ENCODE assay signal across 10 mouse cellular contexts in genomic region chr3:31213802-31214201, GRCm38 (mm10).
DNase-seq lines count a peak whose midpoint lies in the region; ATAC-seq and TF ChIP-seq lines count a peak whose summit lies in the region.
"Had no signal": no experiment of that assay in that cellular context is flagged by ENCODE, and none has a peak within 500 bp of the region (broad histone marks: within the 10 kb centered on the region; RNA-seq: fewer than 3 reads in every experiment).

No protein-coding gene starts in this region.

- H3K4me2 ChIP-seq in forebrain, embryonic 15.5 days (replicated peaks): no peak overlapping the region
- no peak overlapping the region for H3K4me2 ChIP-seq in midbrain, embryonic 12.5 days (replicated peaks)

- ATAC-seq in Patski: peak; percentile 38
- ATAC-seq in forebrain, embryonic 15.5 days (replicated peaks): peak; percentile 57
- ATAC-seq in midbrain, embryonic 12.5 days (ENCODE audit: low FRiP score, low read depth): 0 out of 2 replicates have a peak, but pooled peaks have one; percentile 36

- H3K9ac ChIP-seq in forebrain, embryonic 15.5 days (replicated peaks): no peak overlapping the region
- no peak overlapping the region for H3K9ac ChIP-seq in midbrain, embryonic 12.5 days (replicated peaks)

- peak overlapping the region; percentile 27; the same call in 1 of the 2 replicates for H3K27ac ChIP-seq in forebrain, embryonic 15.5 days (replicated peaks)
- H3K27ac ChIP-seq in midbrain, embryonic 12.5 days (replicated peaks): 0 out of 2 replicates have a peak overlapping the region, but pooled peaks have one; percentile 15

- WGBS in forebrain, embryonic 15.5 days: 15% methylated on average over 3 of the region's 3 CpGs
- WGBS in midbrain, embryonic 12.5 days: 23% methylated on average over 3 of the region's 3 CpGs

- in situ Hi-C loops in Patski (cut with MboI; ENCODE audit: low pct_unique_long_range_greater_than_20kb): no loop called here

- POLR2A ChIA-PET in Patski (lab: Charles Lee): interaction anchor here (0.7 kb wide), 1 partner anchor 9 kb away, joined by 4 read pairs; no protein-coding TSS in a partner anchor

- CTCF ChIA-PET in Patski (lab: Charles Lee): interaction anchor here (0.8 to 1.0 kb wide), 2 partner anchors 15 to 25 kb away, joined by 3 to 4 read pairs; no protein-coding TSS in a partner anchor

- TF ChIP-seq CTCF in Patski (IDR thresholded peaks at IDR 0.05): no peak

- no peaks in the 10 kb centered on the region for H3K9me3 ChIP-seq in forebrain, embryonic 15.5 days
- no peaks in the 10 kb centered on the region for H3K9me3 ChIP-seq in midbrain, embryonic 12.5 days

- no peak for DNase-seq in Patski (ENCODE audit: low read depth, low spot score)
- peak; percentile 69 to 84 for DNase-seq in cerebellum, adult 18-20 months
- DNase-seq in adrenal gland, adult 18-20 months (ENCODE audit: low spot score in 2 of 2): no peak
- no peak for DNase-seq in adrenal gland, adult (ENCODE audit: inconsistent age in 2 of 2, low spot score in 1 of 2)
- DNase-seq in B cell, adult 2 months: no peak
- DNase-seq: lung, postnatal 14 days; right cerebral cortex, postnatal 25 days; thymus, postnatal 14 days had no signal

- H3K27me3 ChIP-seq in Patski: no peaks in the 10 kb centered on the region
- no peaks in the 10 kb centered on the region for H3K27me3 ChIP-seq in forebrain, embryonic 15.5 days
- no peaks in the 10 kb centered on the region for H3K27me3 ChIP-seq in midbrain, embryonic 12.5 days

- H3K4me1 ChIP-seq in forebrain, embryonic 15.5 days: peaks cover 8% of the 10 kb centered on the region; the same call in 1 of the 2 replicates
- peaks cover 15% of the 10 kb centered on the region for H3K4me1 ChIP-seq in midbrain, embryonic 12.5 days

- H3K4me3 ChIP-seq in forebrain, embryonic 15.5 days: no peak overlapping the region
- no peak overlapping the region for H3K4me3 ChIP-seq in midbrain, embryonic 12.5 days

- H3K36me3 ChIP-seq in forebrain, embryonic 15.5 days: no peaks in the 10 kb centered on the region
- H3K36me3 ChIP-seq in midbrain, embryonic 12.5 days: no peaks in the 10 kb centered on the region

Comparison
In these comparisons a context has a peak if more than half of its experiments do, and no peak if none do; other contexts are left out.
1. DNase-seq: peak in cerebellum, adult 18-20 months (2 of 2); none in Patski (single experiment), adrenal gland, adult 18-20 months (0 of 2), adrenal gland, adult (0 of 2) and B cell, adult 2 months (0 of 2).
2. Peak in every context shown above with its lines, with median percentiles within 50 percentile points of each other: ATAC-seq.